Mouse (Mus musculus): ENCODE results near the gene Pagr1b. TPM values are rescaled to one million over a fixed set of nuclear protein-coding genes. Genes with fewer than 3 reads are reported as not detected.

Gene Pagr1b
- total RNA-seq, 2 experiments from 2014 or later, result 1.2 to 1.9 TPM

DNA sequence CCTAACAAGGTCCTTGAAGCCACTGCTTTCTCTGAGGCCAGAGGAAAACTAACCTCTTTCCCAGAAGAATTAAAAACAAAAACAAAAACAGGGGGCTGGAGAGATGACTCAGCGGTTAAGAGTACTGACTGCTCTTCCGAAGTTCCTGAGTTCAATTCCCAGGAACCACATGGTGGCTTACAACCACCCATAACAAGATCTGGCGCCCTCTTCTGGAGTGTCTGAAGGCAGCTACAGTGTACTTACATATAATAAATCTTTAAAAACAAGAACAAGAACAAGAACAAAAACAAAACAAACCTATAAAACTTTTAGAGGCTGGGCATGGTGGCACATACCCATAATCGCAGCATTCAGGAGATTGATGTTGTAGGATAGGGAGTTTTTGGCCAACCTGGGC lies 19.8 kb downstream of the Pagr1b start:
- no peak for DNase-seq

DNA sequence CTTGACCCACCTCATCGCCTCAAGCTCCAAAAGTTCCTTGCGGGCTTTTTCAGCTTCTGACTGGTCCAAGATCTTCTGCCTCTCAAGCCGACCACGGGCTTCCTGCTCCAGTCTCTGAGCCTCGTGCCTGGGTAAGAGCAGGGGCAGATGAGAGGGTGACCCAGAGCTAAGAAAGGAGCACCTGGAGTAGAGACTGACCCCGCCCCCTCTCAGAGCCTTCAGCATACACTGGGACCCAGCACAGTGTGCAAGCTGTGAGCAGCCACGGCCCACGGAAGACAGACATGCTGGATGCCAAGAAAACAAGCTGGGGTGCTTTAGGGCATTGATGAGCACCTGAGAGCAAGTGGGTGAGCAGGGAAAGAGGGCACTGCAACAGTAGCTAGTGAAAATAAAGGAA lies 27.5 kb downstream of the Pagr1b start:
- no peak for DNase-seq

DNA sequence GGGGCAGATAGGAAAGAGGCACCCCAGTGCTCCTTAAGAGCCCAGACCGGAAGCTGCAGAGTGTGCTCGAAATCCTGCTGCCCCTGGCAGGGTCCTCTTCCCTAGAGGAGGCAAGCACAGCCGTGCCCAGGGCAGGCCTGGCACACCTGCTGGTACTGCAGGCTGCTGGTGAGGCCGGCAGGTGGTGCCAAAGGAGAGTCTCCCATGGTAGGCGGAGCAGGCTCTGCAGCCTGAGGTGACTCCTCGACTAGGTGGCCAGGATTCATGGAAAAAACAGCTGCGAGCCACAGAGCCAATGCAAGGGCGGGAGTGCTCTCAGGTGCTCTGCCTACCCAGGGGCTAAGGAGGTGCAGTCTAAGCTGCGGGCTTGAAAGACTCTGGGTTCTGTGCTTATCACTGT lies 30.0 kb downstream of the Pagr1b start:
- DNase-seq, result peak; percentile 64

DNA sequence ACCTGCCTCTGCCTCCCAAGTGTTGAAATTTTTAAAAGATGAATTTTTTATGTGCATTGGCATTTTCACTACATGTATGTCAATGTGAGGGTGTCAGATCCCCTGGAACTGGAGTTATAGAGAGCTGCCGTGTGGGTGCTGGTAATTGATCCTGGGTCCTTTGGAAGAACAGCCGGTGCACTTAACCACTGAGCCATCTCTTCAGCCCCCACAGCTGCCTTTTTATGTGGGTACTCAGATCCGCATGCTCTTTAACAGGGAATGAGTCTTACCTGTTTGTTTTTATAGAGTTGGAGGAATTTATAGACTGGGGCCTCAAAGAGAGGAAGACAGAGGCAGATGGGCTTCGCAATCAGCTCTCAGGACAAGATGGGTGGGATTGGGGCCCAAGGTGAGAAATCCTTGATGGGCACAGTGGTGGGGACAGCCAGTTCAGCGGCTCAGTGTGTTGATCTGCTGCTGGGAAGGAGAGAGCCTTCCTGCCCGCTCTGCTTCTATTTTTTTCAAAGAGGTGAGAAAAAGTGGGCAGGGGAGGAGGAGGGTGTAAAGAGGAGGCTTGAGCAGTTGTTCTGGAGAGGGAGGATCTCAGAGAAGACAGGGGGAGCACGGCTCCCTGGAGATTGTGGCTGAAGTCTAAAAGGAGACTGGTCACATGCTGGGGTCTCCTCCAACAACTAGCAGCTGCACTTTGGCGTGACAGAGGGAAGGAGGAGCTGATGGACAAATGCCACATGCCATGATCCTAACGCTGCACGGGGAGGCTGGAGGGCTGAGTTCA lies 31.4 kb downstream of the Pagr1b start:
- DNase-seq, result no peak

DNA sequence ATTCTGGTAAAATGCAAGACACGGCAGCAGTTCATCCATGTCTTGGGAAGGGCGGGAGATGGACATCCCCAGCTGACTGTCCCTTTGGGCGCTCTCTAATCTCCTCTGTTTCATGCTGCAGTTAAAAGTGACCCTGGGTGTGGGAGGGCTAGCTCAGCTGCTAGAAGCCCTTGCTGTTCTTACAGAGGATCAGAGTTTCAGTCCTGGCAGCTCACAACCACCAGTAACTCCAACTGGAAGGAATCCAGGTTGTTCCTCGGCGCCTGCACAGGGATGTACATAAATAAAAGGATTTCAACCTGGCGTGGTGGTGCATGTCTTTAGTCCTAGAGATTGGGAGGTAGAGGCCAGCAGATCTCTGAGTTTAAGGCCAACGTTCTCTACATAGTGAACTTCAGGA lies 33.2 kb downstream of the Pagr1b start:
- no peak for DNase-seq

DNA sequence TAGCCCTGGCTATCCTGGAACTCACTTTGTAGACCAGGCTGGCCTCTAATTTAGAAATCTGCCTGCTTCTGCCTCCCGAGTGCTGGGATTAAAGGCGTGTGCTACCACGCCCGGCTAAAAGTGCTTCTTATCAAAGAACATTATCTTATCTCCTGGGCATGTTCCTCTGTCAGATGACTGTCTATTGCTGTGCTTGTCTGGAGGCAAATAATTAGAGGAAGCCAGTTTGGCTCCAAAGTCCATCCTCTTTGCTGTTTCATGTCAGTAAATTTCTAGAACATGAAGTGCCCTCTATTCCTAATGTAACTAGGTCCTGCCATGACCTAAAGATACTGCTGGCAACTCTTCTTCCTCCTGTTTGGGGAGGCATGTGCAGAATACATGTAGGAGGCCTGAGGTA lies 34.2 kb downstream of the Pagr1b start:
- DNase-seq, result no peak

DNA sequence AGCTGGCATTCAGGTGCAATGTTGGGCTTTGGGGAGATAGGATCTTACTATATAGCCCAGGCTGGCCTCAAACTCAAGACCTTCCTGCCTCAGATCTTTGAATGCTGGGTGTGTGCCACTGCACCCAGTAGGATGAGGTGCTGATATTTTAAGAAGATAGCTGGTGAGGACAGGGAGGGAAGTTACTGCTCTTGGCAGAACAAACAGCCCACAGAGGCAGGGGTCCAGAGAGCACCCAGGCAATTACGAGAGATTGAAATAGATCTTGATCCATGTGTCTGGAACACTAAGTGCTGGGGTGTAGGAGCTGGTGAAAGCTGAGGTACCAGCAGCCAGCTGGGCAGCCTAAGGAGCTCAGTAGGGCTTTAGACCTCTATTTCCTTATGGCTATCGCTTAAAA lies 34.7 kb downstream of the Pagr1b start:
- DNase-seq, result no peak

DNA sequence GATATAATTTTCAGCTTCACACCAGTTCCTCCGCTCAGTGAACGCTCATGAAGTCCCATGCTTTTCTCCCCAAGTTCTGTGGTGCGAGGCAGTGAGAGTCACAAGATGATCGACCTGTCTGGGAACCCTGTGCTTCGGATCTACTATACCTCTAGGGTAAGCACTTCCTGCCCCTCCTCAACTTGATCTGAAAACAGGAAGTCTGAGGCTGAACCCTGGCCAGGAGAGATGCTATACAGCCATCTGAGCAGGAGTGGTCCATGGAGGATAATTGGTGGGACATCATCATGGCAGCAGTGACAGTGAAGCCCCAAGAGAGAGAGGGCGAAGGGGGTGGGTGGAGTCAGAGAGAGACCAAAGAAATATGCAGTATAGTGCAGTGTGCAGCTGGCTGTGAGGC lies 37.4 kb downstream of the Pagr1b start:
- no peak for DNase-seq

DNA sequence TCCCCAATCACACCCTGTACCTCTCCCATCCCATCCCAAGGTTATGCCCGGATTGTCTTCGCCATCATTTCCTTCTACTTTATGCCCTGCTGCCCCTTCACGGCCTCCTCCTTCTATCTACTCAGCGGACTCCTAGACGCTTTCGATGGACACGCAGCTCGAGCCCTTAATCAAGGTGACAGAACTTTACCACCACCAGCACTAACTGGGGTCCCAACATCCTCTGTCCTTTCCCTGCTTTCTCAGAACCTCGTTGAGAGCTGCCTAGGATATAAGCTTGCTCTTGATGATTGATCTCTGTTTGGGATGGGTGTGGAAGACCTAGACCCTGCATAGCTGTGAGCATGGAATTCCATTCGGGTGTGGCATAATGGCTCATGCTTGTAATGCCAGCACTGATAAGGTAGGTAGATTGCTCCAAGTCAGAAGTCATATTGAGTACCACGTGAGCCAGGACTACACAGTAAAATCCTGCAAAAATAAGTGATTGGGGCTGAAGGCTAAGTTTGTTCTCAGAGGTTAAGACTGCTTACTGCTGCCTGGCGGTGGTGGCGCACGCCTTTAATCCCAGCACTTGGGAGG lies 39.3 kb downstream of the Pagr1b start:
- DNase-seq, result no peak

DNA sequence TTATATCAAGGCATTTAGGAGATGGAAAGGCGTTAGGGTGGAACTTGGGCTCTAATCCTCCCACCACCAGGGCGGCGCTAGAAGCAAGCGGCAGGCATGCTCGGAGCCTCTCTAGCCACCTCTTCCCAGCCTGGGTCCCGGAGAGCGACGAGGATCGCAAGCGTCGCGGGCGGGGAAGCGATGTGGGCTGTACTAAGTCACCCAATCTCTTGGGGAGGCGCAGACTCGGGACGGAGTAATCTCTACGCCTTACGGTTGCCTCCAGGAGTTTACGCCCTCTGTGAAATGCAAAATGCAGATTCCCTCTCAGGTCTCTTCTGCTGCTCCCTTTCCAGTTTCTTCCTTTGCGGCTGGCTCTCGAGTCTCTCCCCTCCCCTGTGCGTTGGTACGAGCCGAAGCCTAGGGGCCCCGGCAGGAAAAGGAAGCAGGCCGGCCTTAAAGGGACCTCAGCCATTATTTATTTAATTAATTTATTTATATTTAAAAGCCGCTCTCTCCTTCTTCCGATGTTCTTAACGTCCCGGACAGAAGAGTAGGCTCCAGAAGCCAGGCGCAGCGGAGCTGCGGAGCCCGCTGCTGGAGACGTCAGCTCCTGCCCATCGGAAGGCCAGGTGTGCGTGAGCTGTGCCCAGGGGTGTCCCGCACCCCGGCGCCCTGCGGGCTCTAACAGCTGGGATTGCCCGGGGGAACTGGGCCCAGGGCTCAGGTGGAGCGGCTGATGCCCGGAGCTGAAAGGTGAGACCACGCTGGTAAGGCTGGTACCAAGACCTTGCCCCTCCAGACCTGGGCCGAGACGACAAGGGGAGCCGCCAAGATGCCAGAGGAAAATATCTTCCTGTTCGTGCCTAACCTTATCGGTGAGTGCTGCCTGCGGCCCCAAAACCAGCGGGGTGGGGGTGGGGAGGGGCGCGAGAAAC lies 40.1 kb downstream of the Pagr1b start, which contains the start of gene Cdiptos:
Cdiptos (minus strand) TSS at position 149 of the 917 bp plus-strand sequence.
- DNase-seq, result peak; percentile 98

DNA sequence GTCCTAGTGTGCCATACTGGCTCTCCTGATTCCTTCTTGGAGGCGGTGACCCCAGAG lies 40.6 kb downstream of the Pagr1b start, which contains the start of gene Cdipt:
Cdipt (plus strand) TSS at position 22 of the 57 bp plus-strand sequence.
- DNase-seq, result no peak

DNA sequence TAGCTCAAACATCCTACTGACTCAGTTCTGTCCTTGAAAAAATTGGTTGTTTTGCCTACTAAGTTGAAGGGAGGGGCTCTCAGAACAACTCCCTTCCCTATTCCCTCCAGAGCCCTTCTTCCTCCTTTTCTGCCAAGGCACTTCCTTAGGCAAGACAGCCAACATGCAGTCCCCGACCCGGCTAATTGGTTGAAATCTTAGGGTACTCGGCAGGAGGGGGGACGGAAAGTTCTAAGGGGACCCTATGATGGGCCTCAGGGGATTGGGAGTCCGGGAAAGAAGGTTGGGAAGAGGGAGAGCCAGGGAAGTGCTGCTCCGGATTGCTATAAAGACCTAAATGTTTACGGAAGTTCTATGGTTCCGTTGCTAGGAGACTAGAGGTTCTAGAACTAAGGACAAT lies 40.8 kb downstream of the Pagr1b start:
- peak; percentile 19 for DNase-seq

DNA sequence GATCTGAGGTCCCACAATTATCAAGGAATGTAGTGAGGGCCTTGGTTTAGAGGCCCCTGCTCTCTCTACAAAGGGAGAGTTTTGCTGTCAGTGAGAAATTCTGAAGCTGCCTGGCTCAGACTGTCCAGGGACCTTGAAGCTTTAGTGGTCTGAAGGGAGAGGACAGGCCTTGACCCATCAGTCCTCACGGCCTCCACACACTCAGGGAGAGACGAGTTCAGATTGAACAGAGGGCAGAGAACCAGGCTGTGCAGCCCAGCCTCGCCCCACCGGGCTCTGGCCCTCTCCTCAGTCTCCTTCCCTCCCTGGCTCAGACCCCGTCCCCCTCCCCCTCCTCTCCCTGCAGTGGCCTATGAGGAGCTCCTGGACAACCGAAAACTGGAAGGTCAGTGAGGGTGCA lies 48.9 kb downstream of the Pagr1b start:
- DNase-seq, result no peak

DNA sequence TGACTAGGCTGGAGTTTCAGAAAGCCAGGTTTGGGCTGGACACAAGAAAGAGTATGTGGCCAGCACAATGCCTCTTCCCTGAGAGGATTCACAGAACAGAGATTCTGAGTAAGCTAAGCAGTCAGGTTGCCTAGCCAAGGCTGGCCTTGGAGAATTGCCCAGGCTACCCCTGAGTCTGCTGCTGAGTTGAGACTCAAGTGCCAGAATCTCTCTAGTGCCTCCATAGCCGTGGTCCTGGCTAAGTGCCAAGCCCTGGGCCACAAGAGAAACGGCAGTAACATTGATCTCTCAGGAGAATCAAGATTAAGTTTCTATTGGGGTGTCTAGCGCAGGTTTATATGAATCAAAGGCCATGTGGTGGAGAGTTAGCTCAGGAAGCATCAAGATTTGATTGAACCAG lies 50.7 kb downstream of the Pagr1b start:
- no peak for DNase-seq

DNA sequence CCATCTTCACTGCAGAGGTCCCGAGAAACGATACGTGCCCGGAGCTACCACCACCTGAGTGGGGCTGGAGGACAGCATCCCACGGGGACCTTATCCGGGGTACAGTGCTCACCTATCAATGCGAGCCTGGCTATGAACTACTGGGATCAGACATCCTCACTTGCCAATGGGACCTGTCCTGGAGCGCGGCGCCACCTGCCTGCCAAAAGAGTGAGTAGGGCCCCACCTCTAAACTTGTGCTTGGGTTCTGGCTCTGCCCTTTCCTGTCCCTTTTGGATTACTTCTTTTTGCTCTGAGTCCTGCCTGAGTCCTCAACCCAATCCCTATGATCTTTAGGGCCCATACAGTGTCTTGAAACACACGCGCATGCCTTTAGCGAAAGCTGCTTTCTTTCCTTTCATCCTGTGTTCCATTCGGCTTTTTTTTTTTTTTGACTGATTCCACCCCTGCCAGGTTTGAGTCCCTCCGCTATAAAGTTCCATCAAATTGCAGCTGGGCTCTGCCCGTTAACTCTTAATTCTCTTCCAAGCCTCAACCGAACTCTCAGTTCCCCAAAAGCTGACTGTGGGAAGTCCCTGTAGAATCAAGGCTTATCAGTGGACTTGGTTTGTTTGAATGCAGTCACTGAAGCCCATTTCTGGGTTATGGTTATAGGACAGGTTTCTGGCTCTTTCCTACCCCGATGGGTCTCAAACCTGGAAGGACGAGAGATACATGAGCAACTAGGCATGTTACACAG lies 52.6 kb downstream of the Pagr1b start:
- peak; percentile 52 for DNase-seq

DNA sequence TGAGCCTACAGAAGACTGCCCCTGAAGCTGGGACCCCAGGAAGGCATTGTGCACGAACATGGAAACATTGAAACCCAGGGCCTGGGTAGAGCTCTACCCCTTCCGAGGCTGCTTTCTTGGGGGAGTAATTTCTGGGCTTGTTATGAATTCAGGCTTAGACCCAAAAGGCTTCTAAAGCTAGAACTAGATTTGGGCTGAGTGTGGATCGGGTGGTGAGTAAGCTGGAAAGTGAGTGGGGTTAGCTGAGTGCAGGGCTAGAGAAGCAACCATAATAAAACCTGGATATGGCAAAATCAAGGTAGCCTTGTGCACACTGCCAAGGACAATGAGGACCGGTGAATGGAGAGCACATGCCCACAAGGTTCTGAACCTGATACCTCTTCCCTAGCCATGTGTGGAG lies 54.3 kb downstream of the Pagr1b start:
- DNase-seq, result no peak

DNA sequence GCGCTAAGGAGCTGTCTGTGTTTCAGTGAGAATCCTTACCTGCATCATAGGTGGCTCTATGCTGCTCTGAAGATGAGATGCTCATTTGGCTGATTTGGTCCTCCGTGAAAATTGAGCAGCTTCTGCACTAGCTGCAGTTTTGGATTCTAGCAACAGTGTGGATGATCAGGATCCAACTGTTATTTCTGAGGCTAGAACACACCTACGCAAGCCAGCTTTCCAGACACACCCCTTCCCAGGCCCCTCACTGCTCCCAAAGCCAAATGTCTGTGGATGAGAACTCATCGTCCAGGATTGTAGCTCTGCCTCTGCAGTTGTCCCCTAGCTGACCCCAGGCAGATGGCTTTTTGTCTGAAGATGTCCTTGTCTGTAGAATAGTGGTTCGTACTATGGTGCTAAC lies 55.2 kb downstream of the Pagr1b start:
- DNase-seq, result no peak

DNA sequence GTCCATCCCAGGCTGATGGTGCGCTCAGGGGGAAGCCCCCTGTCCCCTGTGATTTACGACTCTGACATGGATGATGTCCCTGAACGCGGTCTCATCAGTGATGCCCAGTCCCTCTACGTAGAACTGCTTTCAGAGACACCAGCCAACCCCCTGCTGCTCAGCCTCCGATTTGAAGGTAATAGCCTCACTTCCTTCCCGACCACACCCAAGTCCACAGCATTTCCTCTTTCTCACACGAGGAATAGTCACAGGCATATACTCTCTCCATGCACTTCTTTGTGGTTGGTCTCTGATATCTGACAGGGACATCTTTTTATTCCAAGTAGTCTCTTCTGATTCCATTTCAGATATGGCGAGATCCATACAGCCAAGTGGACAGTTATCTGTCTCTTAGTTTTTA lies 56.5 kb downstream of the Pagr1b start:
- DNase-seq, result no peak

DNA sequence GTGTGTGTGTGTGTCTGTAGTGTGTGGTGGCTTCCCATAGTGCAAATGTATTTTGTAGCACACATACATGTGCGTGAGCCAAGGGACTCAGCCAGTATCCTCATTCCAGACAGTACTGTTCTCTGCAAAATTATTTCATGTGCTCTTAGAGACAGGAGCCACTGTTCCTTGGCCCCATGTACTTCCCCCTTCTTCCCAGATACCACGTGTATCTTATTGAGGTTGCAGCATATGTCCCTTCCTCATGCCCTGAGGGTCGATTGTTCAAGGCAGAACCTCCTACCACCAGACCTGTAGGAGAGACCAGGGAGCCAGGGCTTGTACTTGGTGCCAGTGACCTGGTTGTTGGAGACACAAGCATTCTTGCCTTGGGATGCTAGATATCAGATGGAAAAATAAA lies 61.2 kb downstream of the Pagr1b start:
- DNase-seq, result no peak

DNA sequence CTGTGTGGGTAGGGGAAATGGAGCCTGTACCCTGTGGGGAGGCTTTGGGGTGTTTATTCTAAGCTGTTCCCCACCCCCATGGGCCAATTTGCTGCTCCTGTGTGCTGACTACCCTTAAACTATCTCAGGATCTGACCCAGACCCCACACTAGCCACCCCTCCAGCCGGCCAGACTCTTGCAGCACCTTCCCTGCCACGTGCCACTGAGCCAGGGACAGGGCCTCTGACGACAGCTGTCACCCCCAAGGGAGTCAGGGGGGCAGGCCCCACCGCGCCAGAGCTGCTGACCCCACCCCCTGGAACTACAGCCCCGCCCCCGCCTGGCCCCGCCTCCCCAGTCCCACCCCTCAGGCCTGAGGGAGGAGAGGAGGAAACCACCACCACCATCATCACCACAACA lies 63.6 kb downstream of the Pagr1b start:
- DNase-seq, result no peak

DNA sequence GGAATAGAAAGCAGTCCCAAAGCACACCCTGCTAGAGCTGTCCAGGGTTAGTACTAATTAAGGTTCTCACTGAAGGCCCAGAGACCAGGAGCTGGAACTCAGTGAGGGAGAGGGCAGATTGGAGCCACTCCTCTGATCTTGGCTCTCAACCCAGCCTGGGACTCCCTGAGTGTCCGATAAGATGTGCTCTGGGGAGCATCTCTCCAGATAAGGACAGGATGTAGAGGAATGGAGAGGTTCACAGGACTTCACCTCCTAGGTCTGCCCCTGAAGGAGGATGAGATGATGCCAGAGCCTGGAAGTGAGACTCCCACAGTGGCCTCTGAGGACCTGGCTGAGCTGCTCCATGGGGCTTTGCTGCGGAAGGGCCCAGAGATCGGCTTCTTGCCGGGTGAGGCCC lies 64.5 kb downstream of the Pagr1b start:
- no peak for DNase-seq
